Mouse (Mus musculus) heart, embryonic 15.5 days (tissue): ENCODE measurements at regions not wholly inside any gene's neighbourhood (a gene's known extent, or its start where the extent isn't known, plus 50 kb on each side); places are given as distances from the start of the nearest gene placed in this dataset.
A peak's percentile ranks its signal among the peaks of the same experiment; 100 is the strongest.

Source experiments
- ATAC-seq: fragments of 200-750 bp; cut with Nextera tagmentation; replicated peaks from 2 replicates; pipeline ENCODE4 v1.8.0; 2017; ENCODE audit warnings: low read depth, moderate TSS enrichment; ENCODE audit not compliant: insufficient number of reproducible peaks, insufficient read depth, low FRiP score
- H3K27ac ChIP-seq: fragments of 300-500 bp; sonication (generic); 2 replicates; pipeline ENCODE4 v1.5.1; 2015; ENCODE audit warnings: mild to moderate bottlenecking, inconsistent platforms
- H3K27me3 ChIP-seq: fragments of 300-500 bp; sonication (generic); 2 replicates; pipeline ENCODE4 v1.6.1; 2015; ENCODE audit warnings: inconsistent platforms
- H3K36me3 ChIP-seq: fragments of 300-500 bp; sonication (generic); 2 replicates; pipeline ENCODE4 v1.6.1; 2015; ENCODE audit warnings: mild to moderate bottlenecking, inconsistent platforms
- H3K4me1 ChIP-seq: fragments of 300-500 bp; sonication (generic); replicated peaks from 2 replicates; pipeline ENCODE4 v1.6.1; 2015; ENCODE audit warnings: inconsistent platforms
- H3K4me2 ChIP-seq: fragments of 300-500 bp; sonication (generic); 2 replicates; pipeline ENCODE4 v1.6.1; 2015; ENCODE audit warnings: inconsistent platforms, mild to moderate bottlenecking, moderate library complexity
- H3K4me3 ChIP-seq: fragments of 300-500 bp; sonication (generic); 2 replicates; pipeline ENCODE4 v1.5.1; 2015; ENCODE audit warnings: mild to moderate bottlenecking, inconsistent platforms
- H3K9ac ChIP-seq: fragments of 300-500 bp; sonication (generic); 2 replicates; pipeline ENCODE4 v1.6.1; 2015; ENCODE audit warnings: mild to moderate bottlenecking, inconsistent platforms
- H3K9me3 ChIP-seq: fragments of 300-500 bp; sonication (generic); replicated peaks from 2 replicates; pipeline ENCODE4 v1.6.1; 2016; ENCODE audit warnings: inconsistent platforms
- WGBS: fragments of 180-500 bp; shearing (Covaris S2); methylation state at CpG from one replicate; pipeline ENCODE4 v1.1.7; 2015; ENCODE audit warnings: mixed read lengths; 5-methylcytosine and 5-hydroxymethylcytosine counted together

- Histone ChIP-seq H3K4me3 (no peak overlapping the region), H3K9ac (no peak overlapping the region), H3K27ac (no peak overlapping the region), H3K9me3 (no peaks in the 10 kb centered on the region), H3K4me1 (no peaks in the 10 kb centered on the region), H3K4me2 (no peak overlapping the region), H3K36me3 (no peaks in the 10 kb centered on the region), H3K27me3 (no peaks in the 10 kb centered on the region)
- WGBS, result 74% methylated on average over 4 of the region's 4 CpGs
- ATAC-seq, result no peak
Measured at GRCm38 (mm10) chr2:169396294-169396693, 191.3 kb downstream of the Gm11011 start.

GRCm38 (mm10) chr2:169389611-169390010, 197.9 kb downstream of the Gm11011 start:
- H3K27ac ChIP-seq, result no peak overlapping the region
- no peak overlapping the region for H3K4me3 ChIP-seq
- H3K9ac ChIP-seq, result no peak overlapping the region
- H3K36me3 ChIP-seq, result no peaks in the 10 kb centered on the region
- no peaks in the 10 kb centered on the region for H3K27me3 ChIP-seq
- H3K4me1 ChIP-seq, result no peaks in the 10 kb centered on the region
- ATAC-seq, result no peak
- WGBS, result 76% methylated on average over 4 of the region's 4 CpGs
- H3K4me2 ChIP-seq, result no peak overlapping the region
- no peaks in the 10 kb centered on the region for H3K9me3 ChIP-seq

- ATAC-seq, result no peak
- no peak overlapping the region for H3K4me2 ChIP-seq
- no peaks in the 10 kb centered on the region for H3K4me1 ChIP-seq
- 74% methylated on average over 8 of the region's 8 CpGs for WGBS
- no peak overlapping the region for H3K9ac ChIP-seq
- H3K4me3 ChIP-seq, result no peak overlapping the region
- H3K27ac ChIP-seq, result no peak overlapping the region
- no peaks in the 10 kb centered on the region for H3K36me3 ChIP-seq
- no peaks in the 10 kb centered on the region for H3K27me3 ChIP-seq
- H3K9me3 ChIP-seq, result no peaks in the 10 kb centered on the region
Measured at GRCm38 (mm10) chr2:169388569-169388968, 199.0 kb downstream of the Gm11011 start.

GRCm38 (mm10) chr2:169387765-169388518, 199.6 kb downstream of the Gm11011 start:
- Histone ChIP-seq H3K9ac (no peak overlapping the region), H3K4me3 (no peak overlapping the region), H3K9me3 (no peaks in the 10 kb centered on the region), H3K4me2 (no peak overlapping the region), H3K4me1 (no peaks in the 10 kb centered on the region), H3K36me3 (no peaks in the 10 kb centered on the region), H3K27ac (no peak overlapping the region), H3K27me3 (no peaks in the 10 kb centered on the region)
- WGBS, result 74% methylated on average over 23 of the region's 23 CpGs
- no peak for ATAC-seq

GRCm38 (mm10) chr2:169383701-169384100, 203.8 kb downstream of the Gm11011 start:
- no peak for ATAC-seq

GRCm38 (mm10) chr2:169373069-169373468, 214.5 kb downstream of the Gm11011 start:
- WGBS, result 81% methylated on average over 7 of the region's 7 CpGs
- ATAC-seq, result no peak
- H3K4me2 ChIP-seq, result no peak overlapping the region

More at GRCm38 (mm10) chr2:169383701-169384100, 203.8 kb downstream of the Gm11011 start:
- Histone ChIP-seq H3K4me2 (no peak overlapping the region), H3K4me3 (no peak overlapping the region), H3K27ac (no peak overlapping the region), H3K4me1 (no peaks in the 10 kb centered on the region), H3K9me3 (no peaks in the 10 kb centered on the region), H3K36me3 (no peaks in the 10 kb centered on the region), H3K9ac (no peak overlapping the region), H3K27me3 (no peaks in the 10 kb centered on the region)
- 73% methylated on average over 3 of the region's 3 CpGs for WGBS

GRCm38 (mm10) chr2:169365046-169365445, 222.5 kb downstream of the Gm11011 start:
- WGBS, result 52% methylated on average over 4 of the region's 4 CpGs
- Histone ChIP-seq H3K27ac (no peak overlapping the region), H3K36me3 (no peaks in the 10 kb centered on the region), H3K4me3 (no peak overlapping the region), H3K9ac (no peak overlapping the region), H3K4me1 (no peaks in the 10 kb centered on the region; the same call in 1 of the 2 replicates), H3K9me3 (no peaks in the 10 kb centered on the region), H3K4me2 (no peak overlapping the region), H3K27me3 (no peaks in the 10 kb centered on the region)
- no peak for ATAC-seq

More at GRCm38 (mm10) chr2:169373069-169373468, 214.5 kb downstream of the Gm11011 start:
- no peaks in the 10 kb centered on the region for H3K9me3 ChIP-seq
- H3K27ac ChIP-seq, result no peak overlapping the region
- H3K9ac ChIP-seq, result no peak overlapping the region
- no peak overlapping the region for H3K4me3 ChIP-seq
- H3K36me3 ChIP-seq, result no peaks in the 10 kb centered on the region
- no peaks in the 10 kb centered on the region for H3K4me1 ChIP-seq
- no peaks in the 10 kb centered on the region for H3K27me3 ChIP-seq

GRCm38 (mm10) chr2:169360272-169360671, 227.3 kb downstream of the Gm11011 start:
- 15% methylated on average over 15 of the region's 15 CpGs for WGBS
- Histone ChIP-seq H3K9ac (no peak overlapping the region), H3K9me3 (no peaks in the 10 kb centered on the region), H3K36me3 (no peaks in the 10 kb centered on the region), H3K4me3 (no peak overlapping the region), H3K27ac (no peak overlapping the region), H3K4me1 (peaks cover 2% of the 10 kb centered on the region; the same call in 1 of the 2 replicates), H3K4me2 (peak overlapping the region; percentile 50), H3K27me3 (peaks cover 5% of the 10 kb centered on the region; the same call in 1 of the 2 replicates)
- no peak for ATAC-seq

- Histone ChIP-seq H3K9ac (no peak overlapping the region), H3K9me3 (no peaks in the 10 kb centered on the region), H3K4me3 (no peak overlapping the region), H3K27me3 (peaks cover 10% of the 10 kb centered on the region; the same call in 1 of the 2 replicates), H3K27ac (no peak overlapping the region), H3K4me2 (0 out of 2 replicates have a peak overlapping the region, but pooled peaks have one; percentile 27), H3K36me3 (no peaks in the 10 kb centered on the region), H3K4me1 (peaks cover 2% of the 10 kb centered on the region; the same call in 1 of the 2 replicates)
- ATAC-seq, result no peak
- WGBS, result 38% methylated on average over 10 of the region's 10 CpGs
Measured at GRCm38 (mm10) chr2:169357400-169357799, 230.1 kb downstream of the Gm11011 start.

GRCm38 (mm10) chr2:169351547-169351946, 236.0 kb downstream of the Gm11011 start:
- Histone ChIP-seq H3K9me3 (no peaks in the 10 kb centered on the region), H3K4me2 (no peak overlapping the region), H3K4me1 (no peaks in the 10 kb centered on the region)

GRCm38 (mm10) chr2:169346107-169346506, 241.4 kb downstream of the Gm11011 start:
- no peaks in the 10 kb centered on the region for H3K36me3 ChIP-seq
- 64% methylated on average over 10 of the region's 10 CpGs for WGBS
- no peak overlapping the region for H3K9ac ChIP-seq
- no peak for ATAC-seq
- no peak overlapping the region for H3K27ac ChIP-seq
- no peaks in the 10 kb centered on the region for H3K9me3 ChIP-seq
- no peaks in the 10 kb centered on the region for H3K4me1 ChIP-seq
- H3K27me3 ChIP-seq, result no peaks in the 10 kb centered on the region
- H3K4me2 ChIP-seq, result no peak overlapping the region
- H3K4me3 ChIP-seq, result no peak overlapping the region

More at GRCm38 (mm10) chr2:169351547-169351946, 236.0 kb downstream of the Gm11011 start:
- peaks cover 5% of the 10 kb centered on the region; the same call in 1 of the 2 replicates for H3K27me3 ChIP-seq
- no peak overlapping the region for H3K27ac ChIP-seq
- H3K36me3 ChIP-seq, result no peaks in the 10 kb centered on the region
- ATAC-seq, result no peak
- H3K4me3 ChIP-seq, result no peak overlapping the region
- H3K9ac ChIP-seq, result no peak overlapping the region
- WGBS, result 82% methylated on average over 7 of the region's 7 CpGs

GRCm38 (mm10) chr2:169319521-169319920, 268.0 kb downstream of the Gm11011 start:
- ATAC-seq, result no peak
- H3K9ac ChIP-seq, result no peak overlapping the region
- H3K4me1 ChIP-seq, result no peaks in the 10 kb centered on the region
- no peaks in the 10 kb centered on the region for H3K36me3 ChIP-seq
- H3K4me3 ChIP-seq, result no peak overlapping the region
- no peak overlapping the region for H3K4me2 ChIP-seq
- H3K9me3 ChIP-seq, result no peaks in the 10 kb centered on the region
- 70% methylated on average over 5 of the region's 5 CpGs for WGBS
- no peak overlapping the region for H3K27ac ChIP-seq
- H3K27me3 ChIP-seq, result no peaks in the 10 kb centered on the region
